Mouse (Mus musculus): ENCODE measurements around the gene Mbd3l1. TPM values are rescaled to one million over a fixed set of nuclear protein-coding genes. Genes with fewer than 3 reads are reported as not detected.

The Mbd3l1 gene
- total RNA-seq (2021): not detected
- long read RNA-seq, experiment 1: 0 reads
- long read RNA-seq, experiment 2: 0 reads

DNA sequence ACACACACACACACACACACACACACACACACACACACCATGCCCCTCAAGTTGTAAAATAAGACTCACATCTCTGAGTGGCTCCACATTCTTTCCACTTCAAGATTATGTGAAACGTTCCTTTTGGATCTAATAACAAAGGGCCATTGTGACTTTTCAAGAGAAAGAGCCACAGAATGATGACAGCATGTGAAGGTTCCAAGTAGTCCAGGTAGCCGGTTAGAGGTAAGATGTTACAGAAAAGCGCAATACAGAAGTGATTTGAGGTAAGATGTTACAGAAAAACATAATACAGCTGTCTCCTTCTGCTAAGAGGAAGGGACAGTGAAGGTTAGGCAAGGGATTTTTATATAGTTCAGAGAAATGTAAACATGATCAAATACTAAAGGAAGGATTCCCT lies at the start of gene Mbd3l1, which contains the start of gene Zfp558:
Gene Mbd3l1 (plus strand): TSS at position 192 of the 400 bp plus-strand sequence.
Gene Zfp558 (minus strand): TSS at position 101 of the 400 bp plus-strand sequence.
- no peak for DNase-seq (ENCODE audit: low spot score in 2 of 2)

DNA sequence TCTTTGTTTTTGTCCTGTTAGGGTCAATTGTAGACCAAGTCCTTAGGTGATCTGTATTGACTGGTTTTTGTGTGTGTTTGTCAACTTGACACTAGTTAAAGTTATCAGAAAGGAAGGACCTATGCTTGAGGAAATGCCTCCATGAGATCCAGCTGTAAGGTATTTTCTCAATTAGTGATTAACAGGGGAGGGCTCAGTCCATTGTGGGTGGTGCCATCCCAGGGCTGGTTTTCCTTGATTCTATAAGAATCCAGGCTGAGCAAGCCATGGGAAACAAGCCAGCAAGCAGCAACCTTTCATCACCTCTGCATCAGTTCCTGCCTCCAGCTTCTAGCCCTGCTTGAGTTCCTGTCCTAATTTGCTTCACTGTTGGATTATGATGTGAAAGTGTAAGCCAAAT lies 47.8 kb upstream of the Mbd3l1 start, which contains the start of gene Mbd3l2:
Gene Mbd3l2 (plus strand): TSS at position 301 of the 400 bp plus-strand sequence.
- no peak for DNase-seq (ENCODE audit: low spot score in 2 of 2)

DNA sequence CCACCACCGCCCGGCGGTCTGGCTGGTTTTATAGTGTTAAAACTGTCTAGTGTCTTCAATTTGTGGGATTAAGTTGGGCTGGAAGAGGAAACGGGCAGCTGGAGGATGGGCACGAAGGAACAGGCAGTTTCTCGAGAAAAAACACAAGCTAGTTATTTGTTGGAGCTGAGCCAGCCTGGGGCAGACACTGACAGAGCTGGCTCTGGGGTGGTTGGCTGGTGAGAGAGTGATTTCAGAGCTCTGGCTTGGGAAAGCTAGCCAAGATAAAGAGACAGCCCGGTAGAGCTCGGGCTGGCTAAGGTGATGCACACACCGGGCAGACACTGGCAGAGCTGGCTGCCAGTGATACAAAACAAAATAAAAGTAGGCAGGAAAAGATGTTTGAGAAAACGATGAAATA lies 46.5 kb upstream of the Mbd3l1 start:
- DNase-seq (ENCODE audit: low spot score in 2 of 2): no peak

DNA sequence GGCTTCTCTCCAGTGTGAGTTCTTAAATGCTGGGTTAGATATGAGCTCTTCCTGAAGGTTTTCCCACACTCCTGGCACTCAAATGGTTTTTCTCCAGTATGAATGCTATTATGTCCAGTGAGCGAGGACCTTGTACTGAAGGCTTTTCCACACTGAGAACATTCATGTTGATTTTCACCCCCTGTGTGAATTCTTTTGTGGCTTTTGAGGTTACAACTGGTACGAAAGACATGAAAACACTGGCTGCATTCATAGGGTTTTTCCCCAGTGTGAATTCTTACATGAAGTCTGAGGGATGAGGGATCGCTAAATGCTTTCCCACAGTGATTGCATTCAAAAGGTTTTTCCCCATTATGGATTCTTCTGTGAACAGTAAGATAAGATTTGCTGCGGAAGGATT lies 21.6 kb upstream of the Mbd3l1 start:
- DNase-seq (ENCODE audit: low spot score in 2 of 2): no peak

DNA sequence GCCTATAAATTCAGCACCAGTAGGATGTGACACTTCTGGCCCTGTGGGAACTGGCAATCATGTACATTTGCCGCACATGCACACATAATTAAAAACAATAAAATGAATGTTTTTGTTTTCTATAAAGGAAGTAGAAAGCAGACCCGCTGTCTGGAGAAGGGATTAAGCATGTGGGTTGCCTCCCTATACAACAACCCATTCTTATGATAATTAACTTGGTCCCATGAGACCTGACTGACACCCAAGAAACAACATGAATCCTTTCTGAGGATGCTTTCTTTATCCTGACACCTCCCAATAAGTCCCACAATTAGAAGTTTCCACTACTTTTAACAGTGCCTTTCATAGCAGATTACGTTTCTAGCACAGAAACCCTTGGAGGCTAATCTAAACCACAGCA lies 10.8 kb upstream of the Mbd3l1 start:
- no peak for DNase-seq (ENCODE audit: low spot score in 2 of 2)

DNA sequence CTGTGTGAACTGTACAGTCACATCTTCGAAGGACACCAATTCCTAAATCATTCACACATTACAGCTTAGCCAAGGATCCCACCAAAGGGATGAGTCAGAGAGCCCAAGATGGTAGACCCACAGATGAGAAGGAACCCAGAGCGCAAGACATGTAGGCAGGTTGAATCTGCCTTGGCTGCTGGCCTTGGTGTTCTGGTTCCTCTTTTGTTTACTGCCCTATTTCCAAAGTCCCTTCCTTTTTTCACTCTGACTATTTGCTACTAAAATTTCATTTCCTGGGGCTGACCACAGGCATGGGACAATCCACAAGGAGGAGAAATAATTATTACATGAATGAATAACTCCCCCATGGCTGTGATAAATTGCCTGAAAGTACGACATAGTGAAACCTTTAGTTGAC lies 10.2 kb upstream of the Mbd3l1 start:
- DNase-seq (ENCODE audit: low spot score in 2 of 2): no peak

DNA sequence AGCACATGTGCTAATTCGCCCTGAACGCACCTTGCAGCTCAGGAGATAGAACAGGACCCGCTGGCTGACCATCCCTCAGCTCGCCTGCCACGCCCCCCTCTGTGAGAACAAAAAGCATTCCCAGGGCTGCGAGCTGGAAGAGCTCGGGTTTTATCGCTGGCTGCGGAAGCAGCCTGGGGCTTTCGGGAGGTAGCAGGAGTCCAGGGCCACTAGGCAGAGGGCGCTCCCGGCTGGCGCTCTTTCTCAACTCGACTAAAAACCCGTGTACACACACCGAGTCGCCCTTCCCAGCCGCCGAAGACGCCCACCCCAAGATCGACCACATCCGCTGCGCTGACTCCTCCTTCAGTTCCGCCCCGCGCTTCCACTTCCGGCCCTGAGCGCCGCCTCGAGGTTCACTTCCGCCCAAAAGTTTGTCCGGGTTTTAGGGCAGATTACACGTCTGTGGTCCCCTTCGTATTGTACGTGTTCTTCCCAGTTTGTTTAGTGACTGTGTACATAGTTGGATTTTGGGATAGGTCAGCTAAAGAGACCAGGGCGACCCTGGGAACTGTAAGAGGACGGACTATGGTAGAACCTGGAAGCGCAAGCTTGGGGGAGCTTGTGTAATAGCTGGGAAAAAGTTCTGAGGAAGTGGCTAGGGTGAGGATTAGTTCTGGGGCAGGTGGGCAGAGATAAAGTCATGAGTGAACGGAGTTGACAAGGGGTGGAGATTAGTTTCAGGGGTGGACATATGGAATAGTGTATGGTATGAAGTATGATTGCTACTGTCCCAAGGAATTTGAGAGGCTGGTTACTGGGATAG lies 4.6 kb upstream of the Mbd3l1 start:
- DNase-seq (ENCODE audit: low spot score in 2 of 2): peak; percentile 67

DNA sequence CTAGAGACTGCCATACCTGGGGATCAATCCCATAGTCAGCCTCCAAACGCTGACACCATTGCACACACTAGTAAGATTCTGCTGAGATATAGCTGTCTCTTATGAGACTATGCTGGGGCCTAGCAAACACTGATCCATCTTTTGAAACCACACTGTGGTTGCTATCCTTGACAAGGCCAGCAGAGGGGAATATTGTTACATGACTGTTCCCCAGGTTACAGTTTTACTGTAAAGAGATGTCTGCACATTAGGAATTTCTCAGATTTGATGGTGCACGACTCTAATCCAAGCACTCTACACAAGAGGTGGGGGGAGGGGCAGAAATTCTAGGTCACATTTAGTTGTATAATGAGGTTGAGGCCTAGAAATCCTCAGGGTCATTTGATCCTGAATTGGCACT lies 29.9 kb downstream of the Mbd3l1 start:
- peak in 1 of 2 experiments; percentile 16 for DNase-seq (ENCODE audit: low spot score in 2 of 2)

Small RNAs within 50 kb of the gene (microRNA-seq; reads per million reads assigned to microRNA genes)
- 0 reads per million in 2 experiments for gene Gm22854

Other genes with a start within 250 kb of the Mbd3l1 start
- gene Chordc1, start 186.2 kb upstream of the Mbd3l1 start, total RNA-seq (2021): 100 to 1,000 TPM; 102 to 104 TPM
- under 1 TPM; 0.53 to 0.96 TPM for gene Naalad2, start 75.4 kb upstream of the Mbd3l1 start, total RNA-seq (2021)
- gene Ubtfl1, start 73.9 kb upstream of the Mbd3l1 start, total RNA-seq (2021): not detected
- gene Mbd3l2, start 47.7 kb upstream of the Mbd3l1 start, total RNA-seq (2021): not detected
- 1 to 10 TPM; 1.9 to 2.7 TPM for gene Zfp558, start 91 bp upstream of the Mbd3l1 start, total RNA-seq (2021)
- gene Muc16, start 196.2 kb downstream of the Mbd3l1 start, total RNA-seq (2021): not detected

All from left cerebral cortex, adult 18-20 months (tissue).